Mouse (Mus musculus) lung, adult 2 months (tissue): ENCODE data around the gene Nfya. TPM values are rescaled to one million over a fixed set of nuclear protein-coding genes. Genes with fewer than 3 reads are reported as not detected.

Experiments used
- DNase-seq: peaks from one replicate; pipeline ENCODE4 v3.0.0; 2022
- H3K4me1 ChIP-seq: fragments of 200-500 bp; 2 replicates; pipeline ENCODE4 v1.6.1; 2011; ENCODE audit warnings: low read length; ENCODE audit not compliant: control insufficient read depth, insufficient read depth
- H3K4me3 ChIP-seq: fragments of 200-500 bp; replicated peaks from 2 replicates; pipeline ENCODE3; 2011; ENCODE audit warnings: low read depth, mild to moderate bottlenecking, control low read depth, low read length; ENCODE audit errors: extremely low read depth
- CTCF ChIP-seq: fragments of 200-500 bp; IDR thresholded peaks from 2 replicates; pipeline ENCODE4 v1.5.1; 2011; ENCODE audit warnings: mild to moderate bottlenecking, low read length, control low read depth; ENCODE audit not compliant: insufficient read depth
- POLR2A ChIP-seq: fragments of 200-500 bp; IDR thresholded peaks from 2 replicates; pipeline ENCODE4 v1.6.1; 2011; ENCODE audit warnings: low read depth, mild to moderate bottlenecking, control low read depth, low read length, borderline replicate concordance; ENCODE audit errors: extremely low read depth
- WGBS: fragments of 180-500 bp; shearing (Covaris S2); methylation state at CpG from one replicate; pipeline ENCODE4 v1.1.7; 2018; 5-methylcytosine and 5-hydroxymethylcytosine counted together
- polyA plus RNA-seq: library from polyadenylated mRNA; depleted of rRNA; stranded (reverse); fragments of >200 nt; gene quantifications from 2 replicates; pipeline ENCODE4 v1.2.3, GENCODE M21; 2012

The Nfya gene
- polyA plus RNA-seq, 1 experiment = 64.4 TPM

DNA sequence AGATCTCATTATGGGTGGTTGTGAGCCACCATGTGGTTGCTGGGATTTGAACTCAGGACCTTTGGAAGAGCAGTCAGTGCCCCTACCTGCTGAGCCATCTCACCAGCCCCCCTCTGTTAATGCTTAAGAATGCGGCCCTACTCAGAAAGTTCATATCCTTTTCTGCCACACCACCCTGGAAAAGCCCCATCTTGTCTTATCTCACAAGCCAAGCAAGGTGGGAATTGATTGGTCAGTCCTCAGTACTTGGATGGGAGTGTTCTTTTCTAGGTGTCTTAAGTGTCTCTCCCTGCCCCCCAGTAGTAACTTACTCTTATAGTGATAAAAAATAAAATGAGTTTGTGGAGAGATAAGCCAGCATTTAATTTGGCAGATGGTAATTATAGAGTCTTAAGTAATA is 5.0 kb downstream of the Nfya start:
- WGBS = 76% methylated on average over 1 of the region's 1 CpGs
- no peak for TF ChIP-seq POLR2A
- TF ChIP-seq CTCF = no peak
- no peak for DNase-seq
- Histone ChIP-seq H3K4me3 (no peak overlapping the region), H3K4me1 (peaks cover 8% of the 10 kb centered on the region)

GRCm38 (mm10) chr17:48403848-48404247 is 5.9 kb downstream of the Nfya start:
- Histone ChIP-seq H3K4me1 (peaks cover 8% of the 10 kb centered on the region), H3K4me3 (no peak overlapping the region)
- TF ChIP-seq CTCF (no peak), POLR2A (no peak)
- 52% methylated on average over 2 of the region's 2 CpGs for WGBS
- no peak for DNase-seq

DNA sequence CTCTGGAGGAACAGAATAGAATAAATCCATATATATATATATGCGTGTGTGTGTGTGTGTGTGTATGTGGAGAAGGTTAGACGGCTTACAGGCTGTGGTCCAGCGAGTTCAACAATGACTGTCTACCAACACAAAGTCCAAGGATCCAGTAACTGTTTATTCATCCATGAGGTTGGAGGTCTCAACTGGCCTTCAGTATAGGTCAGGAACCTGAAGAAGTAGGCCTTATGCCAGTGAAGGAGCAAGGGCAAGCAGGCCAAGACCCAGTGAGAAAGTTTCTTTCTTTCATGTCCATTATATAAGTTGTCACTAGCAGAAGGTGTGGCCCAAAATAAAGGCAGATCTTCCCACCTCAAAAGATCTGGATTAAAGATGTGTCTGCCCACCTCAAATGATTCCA is 7.0 kb downstream of the Nfya start:
- 92% methylated on average over 3 of the region's 3 CpGs for WGBS
- TF ChIP-seq CTCF (no peak), POLR2A (no peak)
- no peak overlapping the region for H3K4me3 ChIP-seq
- H3K4me1 ChIP-seq = peaks cover 8% of the 10 kb centered on the region
- no peak for DNase-seq

DNA sequence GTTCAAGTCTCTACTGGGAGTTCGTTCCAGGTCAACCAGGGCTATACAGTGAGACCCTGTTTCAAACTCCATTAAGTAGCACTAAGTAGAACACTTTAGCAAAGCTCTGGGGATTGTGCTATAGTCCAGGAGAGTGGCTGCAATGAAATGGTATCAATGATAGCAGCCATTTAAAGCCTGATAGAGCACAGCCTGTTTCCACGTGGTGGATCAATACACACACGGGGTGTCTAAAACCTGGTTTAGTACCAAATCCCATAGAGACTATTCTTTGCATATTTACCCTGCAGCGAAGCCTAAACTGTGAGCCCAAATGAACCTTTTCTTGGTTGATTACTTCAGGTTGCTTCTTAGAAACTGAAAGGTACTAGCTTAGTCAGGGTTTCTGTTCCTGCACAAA is 8.0 kb downstream of the Nfya start:
- H3K4me1 ChIP-seq = peaks cover 4% of the 10 kb centered on the region
- DNase-seq = no peak
- TF ChIP-seq POLR2A (no peak), CTCF (no peak)
- H3K4me3 ChIP-seq = no peak overlapping the region
- WGBS = 81% methylated on average over 4 of the region's 4 CpGs

GRCm38 (mm10) chr17:48392616-48393015 is 17.1 kb downstream of the Nfya start:
- Histone ChIP-seq H3K4me1 (no peaks in the 10 kb centered on the region), H3K4me3 (no peak overlapping the region)
- 87% methylated on average over 3 of the region's 3 CpGs for WGBS
- DNase-seq = no peak
- no peak for TF ChIP-seq CTCF
- TF ChIP-seq POLR2A = no peak

DNA sequence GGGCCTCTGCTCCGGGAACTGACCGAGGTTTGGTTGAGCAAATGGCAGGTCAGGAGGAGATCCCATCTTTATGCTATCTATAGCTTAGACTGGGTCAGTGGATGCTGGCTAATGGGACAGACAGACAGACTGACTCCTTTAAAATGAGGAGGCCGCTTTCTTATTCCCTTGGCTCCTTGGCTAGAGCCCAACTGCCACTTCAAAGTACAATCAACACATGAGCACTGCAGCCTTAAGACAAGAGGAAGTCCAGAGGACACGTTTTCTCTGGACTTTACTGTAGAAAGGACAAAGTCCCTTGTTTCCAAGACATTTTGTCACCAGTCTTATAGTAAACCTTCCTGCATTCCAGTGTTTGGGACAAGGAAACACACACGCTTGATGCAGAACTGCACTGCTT is 18.3 kb downstream of the Nfya start:
- TF ChIP-seq CTCF = no peak
- TF ChIP-seq POLR2A = no peak
- DNase-seq = no peak
- H3K4me3 ChIP-seq = no peak overlapping the region
- H3K4me1 ChIP-seq = no peaks in the 10 kb centered on the region
- 80% methylated on average over 5 of the region's 5 CpGs for WGBS

GRCm38 (mm10) chr17:48389442-48389841 is 20.3 kb downstream of the Nfya start:
- Histone ChIP-seq H3K4me1 (no peaks in the 10 kb centered on the region), H3K4me3 (no peak overlapping the region)
- DNase-seq = no peak
- TF ChIP-seq POLR2A (no peak), CTCF (no peak)
- WGBS = 86% methylated on average over 5 of the region's 5 CpGs

DNA sequence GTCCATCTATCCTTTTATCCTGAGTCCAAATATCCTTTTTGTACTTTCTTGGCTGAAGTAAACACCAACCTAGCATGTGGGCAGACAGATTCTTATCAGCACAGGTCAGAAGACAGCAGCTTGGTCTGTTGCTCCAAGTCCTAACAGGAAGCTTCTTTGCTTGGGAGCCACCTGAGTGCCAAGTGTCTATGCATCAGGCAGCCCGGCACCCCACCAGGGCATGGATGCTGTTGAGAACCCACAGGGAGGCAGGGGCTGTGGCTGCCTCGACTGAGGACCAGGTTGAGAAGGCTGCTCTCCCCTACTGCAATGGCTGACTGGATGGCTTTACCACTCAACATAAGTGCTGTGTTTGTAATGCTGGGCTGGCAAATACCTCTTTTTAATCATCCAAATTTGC is 21.0 kb downstream of the Nfya start:
- WGBS = 82% methylated on average over 2 of the region's 2 CpGs
- TF ChIP-seq POLR2A = no peak
- no peak for TF ChIP-seq CTCF

GRCm38 (mm10) chr17:48385786-48386461 is 23.8 kb downstream of the Nfya start:
- H3K4me3 ChIP-seq = no peak overlapping the region
- H3K4me1 ChIP-seq = no peaks in the 10 kb centered on the region
- no peak for TF ChIP-seq POLR2A
- no peak for TF ChIP-seq CTCF
- 28% methylated on average over 2 of the region's 2 CpGs for whole genome bisulfite sequencing
- no peak for DNase-seq

More for the DNA sequence above, 21.0 kb downstream of the Nfya start:
- Histone ChIP-seq H3K4me1 (no peaks in the 10 kb centered on the region), H3K4me3 (no peak overlapping the region)
- DNase-seq = no peak

GRCm38 (mm10) chr17:48379050-48379449 is 30.7 kb downstream of the Nfya start:
- TF ChIP-seq CTCF = no peak
- no peak for TF ChIP-seq POLR2A
- DNase-seq = no peak
- Histone ChIP-seq H3K4me1 (no peaks in the 10 kb centered on the region), H3K4me3 (no peak overlapping the region)

DNA sequence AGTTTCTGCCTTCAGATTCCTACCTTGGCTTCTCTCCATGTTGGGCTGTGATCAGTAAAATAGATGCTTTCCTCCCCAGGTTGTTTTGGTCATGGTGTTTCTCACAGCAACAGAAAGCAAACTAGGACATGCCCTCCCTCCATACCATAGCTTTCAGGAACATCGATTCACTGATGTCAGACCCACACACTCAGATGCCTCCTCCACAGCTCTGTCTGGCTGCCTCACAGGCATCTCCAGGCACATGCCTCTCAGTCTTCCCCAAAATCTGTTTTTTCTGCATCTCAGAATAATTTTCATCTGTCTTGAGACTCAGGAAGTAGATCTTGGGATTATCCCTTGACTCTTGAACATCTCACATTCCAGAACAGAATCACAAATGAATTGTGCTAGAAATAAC is 33.6 kb downstream of the Nfya start:
- TF ChIP-seq CTCF = no peak
- no peak for TF ChIP-seq POLR2A

More for the DNA sequence above, 33.6 kb downstream of the Nfya start:
- no peaks in the 10 kb centered on the region for H3K4me1 ChIP-seq
- H3K4me3 ChIP-seq = no peak overlapping the region
- no peak for DNase-seq
- WGBS = 89% methylated on average over 1 of the region's 1 CpGs
